Mouse (Mus musculus) adrenal gland, adult 8-10 months (tissue): ENCODE data around the gene Ezh2. TPM values are rescaled to one million over a fixed set of nuclear protein-coding genes. Genes with fewer than 3 reads are reported as not detected.

Experiments used
- DNase-seq: peaks from one replicate; pipeline ENCODE4 v3.0.0; 2022
- total RNA-seq, 4 experiments: library from RNA; stranded (reverse); gene quantifications; 2 replicates each; pipeline ENCODE4 v1.2.4; 2022

Gene Ezh2
- total RNA-seq, 4 experiments from 2014 or later, result 7.6 to 16.1 (median 12.4) TPM

DNA sequence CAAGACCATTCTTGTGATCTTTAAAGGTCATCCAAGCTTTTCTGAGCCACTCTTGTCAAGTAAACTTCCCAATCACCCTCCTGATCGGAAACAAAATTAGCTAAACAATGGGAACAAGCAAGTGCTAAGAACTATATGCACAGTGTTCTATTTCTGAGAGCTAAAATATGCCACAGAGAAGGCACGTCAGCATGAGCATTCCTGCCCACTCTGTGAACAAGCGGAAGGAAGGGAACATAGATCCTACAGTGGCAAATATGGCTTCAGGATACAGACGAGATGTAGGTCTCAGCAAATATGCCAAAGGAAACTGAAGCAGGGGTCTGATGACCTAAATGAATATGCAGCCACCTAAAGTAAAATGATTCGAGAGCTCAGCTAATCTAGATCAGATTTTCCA, 59.8 kb downstream of the Ezh2 start:
- DNase-seq, result no peak

DNA sequence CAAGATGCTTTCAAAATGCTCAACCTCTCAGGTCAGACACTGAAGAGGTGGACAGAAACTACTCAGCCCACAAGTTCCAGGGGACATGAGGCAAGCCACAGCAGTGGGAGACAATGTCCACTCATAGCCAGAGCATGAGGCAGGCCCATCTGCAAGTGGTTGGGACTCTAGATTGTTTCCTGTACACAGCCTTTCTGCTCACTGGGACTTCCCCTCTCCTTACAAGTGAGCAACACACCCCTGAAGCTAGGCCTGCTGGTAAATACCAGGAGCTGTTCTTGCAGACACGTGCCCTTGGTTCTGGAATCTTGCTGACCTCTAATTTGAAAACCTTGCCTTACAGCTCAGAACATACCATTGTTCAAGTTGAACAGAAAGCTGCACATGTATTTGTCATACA, 62.6 kb downstream of the Ezh2 start:
- DNase-seq, result no peak

DNA sequence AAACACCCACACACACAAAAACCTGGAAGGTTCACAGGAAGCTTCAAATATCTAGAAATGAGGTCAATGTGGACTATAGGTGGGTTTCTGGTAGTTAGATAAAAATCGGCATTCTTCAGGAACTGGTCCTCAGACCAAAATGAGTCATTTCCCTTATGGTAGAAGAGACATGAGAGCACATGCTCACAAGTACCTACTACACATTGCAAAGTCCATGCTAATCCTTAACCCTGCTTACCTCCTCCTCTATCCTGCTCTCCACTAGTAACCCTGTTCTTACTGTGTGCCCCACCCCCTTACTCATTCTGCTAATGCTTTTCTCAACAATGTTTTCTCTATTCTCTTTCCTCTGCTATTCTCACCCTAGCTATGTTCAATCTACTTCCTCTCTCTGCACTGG, 67.5 kb downstream of the Ezh2 start:
- no peak for DNase-seq

DNA sequence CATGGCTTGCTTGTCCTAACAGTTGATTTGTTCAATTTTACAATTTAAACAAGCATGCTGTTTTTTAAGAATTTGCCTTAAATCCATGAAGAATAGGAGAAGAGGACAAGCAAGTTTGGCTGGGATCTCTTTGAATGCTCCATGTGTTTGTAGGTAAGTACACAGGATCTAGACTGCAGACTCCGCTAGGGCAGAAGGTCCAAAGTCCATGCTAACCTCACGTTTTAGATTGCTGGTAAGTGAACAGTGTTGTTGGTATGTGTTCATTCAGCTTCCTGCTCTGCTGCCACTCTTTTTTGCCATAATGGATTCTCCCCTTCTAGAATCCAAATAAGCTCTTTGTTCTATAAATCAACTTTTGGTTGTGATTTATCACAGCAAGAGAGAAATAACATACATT, 68.0 kb downstream of the Ezh2 start:
- no peak for DNase-seq

DNA sequence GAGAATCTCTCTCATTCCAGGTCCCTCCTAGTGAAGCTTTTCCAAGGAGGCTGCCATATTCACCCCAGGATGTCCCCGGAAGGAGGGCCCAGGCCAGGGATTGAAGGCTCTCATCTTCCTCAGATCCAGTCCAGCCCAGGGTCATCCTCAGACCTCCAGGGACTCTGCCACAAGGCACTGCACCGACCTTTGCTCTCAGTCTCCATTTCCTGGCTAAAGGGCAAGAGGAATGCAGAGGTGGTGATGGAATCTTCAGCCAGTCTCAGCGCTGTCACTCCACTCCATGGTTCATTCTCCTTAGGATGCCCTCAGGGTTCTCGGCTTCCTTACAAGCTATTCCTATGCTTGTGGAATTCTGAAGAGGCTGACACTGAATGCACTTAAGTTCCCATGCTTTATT, 68.7 kb downstream of the Ezh2 start:
- DNase-seq, result no peak

DNA sequence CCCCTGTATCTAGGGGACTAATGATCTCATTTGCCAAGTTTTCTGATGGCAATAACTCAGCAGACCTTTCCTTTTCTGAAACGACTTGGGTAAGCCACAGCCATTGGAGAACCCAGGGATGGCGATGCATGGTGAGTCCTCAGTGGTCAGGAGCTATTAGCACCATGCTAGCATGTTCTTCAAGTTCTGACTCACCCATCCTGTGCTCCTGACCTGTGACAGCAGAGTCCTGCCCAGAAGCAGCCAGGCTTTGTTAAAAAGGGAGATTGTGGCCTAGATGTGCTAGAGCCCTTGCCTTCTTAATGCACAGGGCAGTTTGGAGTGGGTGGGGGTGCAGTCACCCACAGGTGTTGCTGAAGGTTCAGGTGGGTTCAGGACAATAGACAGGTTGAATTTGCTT, 70.1 kb downstream of the Ezh2 start:
- no peak for DNase-seq

DNA sequence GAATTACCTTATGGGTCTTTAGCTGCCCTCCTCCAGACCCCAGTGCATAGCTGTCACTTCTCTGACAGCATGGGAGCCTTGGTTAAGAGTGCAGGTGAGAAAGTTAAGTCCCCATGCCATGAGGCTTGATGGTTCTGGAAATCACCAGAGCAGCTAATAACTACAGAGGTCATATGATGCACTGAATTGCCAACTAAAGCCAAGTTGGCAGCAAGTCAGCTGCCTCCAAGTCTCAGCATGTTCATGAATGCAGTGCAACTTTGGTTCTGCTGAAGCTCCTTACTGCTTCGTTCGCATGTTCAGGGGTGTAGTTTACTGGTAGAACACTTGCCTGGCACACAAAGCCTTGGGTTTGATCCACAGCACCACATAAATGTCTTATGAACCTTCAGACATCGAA, 72.7 kb downstream of the Ezh2 start:
- DNase-seq, result no peak

DNA sequence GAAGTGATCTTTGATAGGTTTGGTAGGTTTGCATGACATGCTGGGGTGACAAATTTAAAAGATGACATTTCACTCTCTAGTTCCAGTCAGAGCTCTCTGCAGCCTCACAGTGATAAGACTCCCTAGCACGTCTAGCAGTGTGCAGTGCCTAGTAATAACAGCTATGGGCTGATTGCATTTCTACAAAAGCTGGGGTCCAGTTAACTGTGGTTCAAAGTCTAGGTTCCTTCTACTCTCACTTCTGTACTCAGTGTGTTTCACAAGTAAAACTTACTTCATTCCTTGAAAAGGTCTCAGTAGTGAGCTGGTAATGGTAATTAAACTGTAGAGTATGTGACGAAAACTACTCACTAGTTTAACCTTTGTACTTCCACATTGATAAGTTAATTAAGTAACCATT, 75.1 kb downstream of the Ezh2 start:
- DNase-seq, result no peak

DNA sequence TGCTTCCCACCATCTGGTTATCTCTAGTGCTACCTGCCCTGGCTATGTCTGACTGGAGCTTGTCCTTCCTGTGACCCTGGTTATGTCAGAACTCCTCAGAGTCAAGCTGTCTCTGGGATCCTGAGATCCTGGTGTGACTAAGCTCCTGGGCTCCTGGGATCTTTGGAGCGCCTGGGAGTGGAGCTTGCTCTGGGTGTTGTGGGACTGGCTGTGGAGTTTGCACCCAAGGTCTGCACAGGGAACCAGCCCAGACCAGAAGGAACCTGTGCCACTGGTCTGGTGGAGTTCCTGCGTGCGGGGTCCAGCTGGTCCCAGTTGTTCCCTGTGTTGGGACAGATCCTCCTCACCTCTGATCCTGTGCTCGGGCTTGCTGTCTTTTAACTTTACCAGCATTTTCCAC, 100.6 kb downstream of the Ezh2 start:
- no peak for DNase-seq

DNA sequence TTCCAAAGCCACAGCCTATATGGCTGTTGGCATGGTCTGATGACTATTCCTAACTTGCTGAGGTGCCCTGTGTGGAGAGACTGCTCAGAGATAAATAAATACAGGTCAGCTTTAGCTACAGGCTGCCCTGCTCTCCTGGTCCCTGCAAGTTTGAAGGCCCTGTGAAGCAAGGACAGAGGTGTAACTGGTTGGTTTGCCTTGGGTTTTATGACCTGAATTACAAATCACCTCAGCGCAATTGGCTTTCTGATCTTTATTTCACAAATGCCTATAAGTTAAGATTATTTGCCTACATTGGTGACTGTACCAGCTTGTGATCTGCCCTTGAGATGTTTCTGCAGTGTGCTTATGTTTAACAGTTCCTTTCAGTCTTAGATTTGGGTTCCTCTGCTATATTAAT, 113.1 kb downstream of the Ezh2 start:
- no peak for DNase-seq

Other genes with a start within 250 kb of the Ezh2 start
- 100 to 1,000 TPM in 3 of 4 experiments, 10 to 100 TPM in 1; 94.2 to 119 (median 109) TPM for gene Cul1, start 141.9 kb downstream of the Ezh2 start, total RNA-seq
- 100 to 1,000 TPM in 2 of 4 experiments, 10 to 100 TPM in 2; 98.3 to 114 (median 107) TPM for gene Pdia4, start 218.1 kb upstream of the Ezh2 start, total RNA-seq
- 1 to 10 TPM; 1.0 to 1.8 (median 1.5) TPM for gene Zfp786, start 235.5 kb upstream of the Ezh2 start, total RNA-seq
- gene Zfp398, start 240.3 kb upstream of the Ezh2 start, total RNA-seq, result 10 to 100 TPM; 15.0 to 19.0 (median 17.3) TPM